Mouse (Mus musculus) heart, postnatal 25 days (tissue): Measurements from ENCODE around the gene Psmd12. TPM values are rescaled to one million over a fixed set of nuclear protein-coding genes. Genes with fewer than 3 reads are reported as not detected.
"Not testable (repeated sequence)": the region's sequence is repeated elsewhere in the genome, so short reads cannot be mapped to it uniquely, and the experiment has no call there.

ENCODE experiments used
- DNase-seq: peaks from one replicate; pipeline ENCODE4 v3.0.0; 2022; ENCODE audit warnings: low spot score
- intact Hi-C: fragments of 180-260 bp; cut with DNase I; formaldehyde crosslinking; loops from one replicate; pipeline ENCODE4 v1.15.1; 2025
- total RNA-seq, 2 experiments: library from RNA; stranded (reverse); gene quantifications; 2 replicates each; pipeline ENCODE4 v1.2.3; 2021

The Psmd12 gene
- total RNA-seq, 2 experiments from 2014 or later, result 84.7 to 87.4 TPM

DNA sequence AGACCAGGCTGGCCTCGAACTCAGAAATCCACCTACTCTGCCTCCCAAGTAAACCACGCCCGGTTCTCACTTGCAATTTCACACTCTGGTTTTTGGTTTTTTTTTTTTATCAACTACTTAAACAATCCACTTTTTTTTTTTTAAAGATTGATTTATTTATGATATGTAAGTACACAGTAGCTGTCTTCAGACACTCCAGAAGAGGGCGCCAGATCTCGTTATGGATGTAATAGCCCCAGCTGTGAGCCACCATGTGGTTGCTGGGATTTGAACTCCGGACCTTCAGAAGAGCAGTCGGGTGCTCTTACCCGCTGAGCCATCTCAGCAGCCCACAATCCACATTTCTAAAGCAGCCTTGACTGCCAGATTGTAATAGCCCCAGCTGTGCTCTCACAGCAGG lies 23.5 kb downstream of the Psmd12 start:
- intact Hi-C loops, result no loop called here
- DNase-seq, result no peak

DNA sequence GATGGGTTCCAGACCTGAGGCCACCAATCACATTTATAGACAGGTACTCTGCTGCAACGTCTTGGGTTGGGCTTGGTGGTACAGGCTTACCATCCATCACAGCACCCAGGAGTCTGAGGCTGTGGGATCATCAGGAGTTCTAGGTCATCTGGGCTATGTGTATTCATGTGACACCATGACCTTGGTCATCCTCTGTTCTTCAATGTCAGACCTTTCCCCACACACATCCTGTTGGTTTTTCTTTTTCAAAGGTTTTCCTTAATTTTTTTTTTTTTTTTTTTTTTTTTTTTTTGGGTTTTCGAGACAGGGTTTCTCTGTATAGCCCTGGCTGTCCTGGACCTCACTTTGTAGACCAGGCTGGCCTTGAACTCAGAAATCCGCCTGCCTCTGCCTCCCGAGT lies 25.1 kb downstream of the Psmd12 start:
- intact Hi-C loops, DNase-seq: not testable (repeated sequence)

DNA sequence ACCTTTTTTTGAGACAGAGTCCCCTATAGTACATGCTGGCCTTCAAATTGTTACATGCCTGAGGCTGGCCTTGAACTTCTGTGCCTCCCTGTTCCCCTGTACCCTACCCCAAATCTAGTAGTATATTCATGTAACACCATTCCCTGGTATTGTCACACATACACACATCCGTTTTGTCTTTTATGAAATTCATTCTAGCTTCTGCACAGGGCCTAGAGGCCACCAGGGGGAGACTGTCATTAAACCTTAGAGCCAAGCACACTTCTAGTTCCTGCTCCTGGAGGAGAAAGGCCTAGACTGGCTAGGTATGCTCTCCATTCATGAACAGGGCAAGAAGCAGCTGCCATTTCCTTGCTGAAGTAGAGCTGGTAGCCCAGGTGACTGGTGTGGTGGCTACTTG lies 27.0 kb downstream of the Psmd12 start:
- intact Hi-C loops, result no loop called here
- DNase-seq, result no peak

DNA sequence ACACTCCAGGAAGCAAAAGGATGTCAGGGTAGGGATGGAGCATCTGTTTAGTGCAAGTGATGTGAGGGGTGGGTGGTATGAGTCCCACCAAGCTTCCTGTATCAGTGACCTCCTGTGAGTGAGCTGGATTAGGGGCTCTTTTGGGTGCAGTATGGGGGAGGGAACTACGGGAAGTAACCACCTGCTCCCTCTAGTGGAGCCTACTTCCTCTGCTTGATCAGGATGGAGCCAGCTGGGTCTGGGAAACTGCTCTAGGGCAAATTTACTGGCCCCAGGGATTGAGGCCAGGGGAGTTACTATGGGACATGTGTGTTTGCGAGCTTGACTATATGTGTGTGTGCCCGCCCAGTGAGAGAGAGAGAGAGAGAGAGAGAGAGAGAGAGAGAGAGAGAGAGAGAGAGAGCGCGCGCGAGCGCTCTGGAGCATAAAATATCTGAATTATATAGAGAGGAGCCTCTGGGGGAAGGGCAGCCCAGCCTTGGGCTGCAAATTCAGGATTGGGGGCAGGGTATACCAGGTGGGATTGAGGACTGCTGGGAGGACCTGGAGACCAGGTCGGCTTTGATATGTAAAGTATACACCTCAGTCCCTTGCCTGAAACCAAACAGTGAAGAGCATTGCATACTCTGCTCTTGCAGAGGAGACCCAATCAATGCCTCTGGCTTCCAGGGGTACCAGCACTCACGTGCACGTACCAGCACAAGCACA lies 30.5 kb downstream of the Psmd12 start:
- DNase-seq, result no peak
- intact Hi-C loops, result loop anchor here (2.0 to 5.0 kb wide), 4 partner anchors 38 to 343 kb away; partner anchors contain the start of gene Helz

DNA sequence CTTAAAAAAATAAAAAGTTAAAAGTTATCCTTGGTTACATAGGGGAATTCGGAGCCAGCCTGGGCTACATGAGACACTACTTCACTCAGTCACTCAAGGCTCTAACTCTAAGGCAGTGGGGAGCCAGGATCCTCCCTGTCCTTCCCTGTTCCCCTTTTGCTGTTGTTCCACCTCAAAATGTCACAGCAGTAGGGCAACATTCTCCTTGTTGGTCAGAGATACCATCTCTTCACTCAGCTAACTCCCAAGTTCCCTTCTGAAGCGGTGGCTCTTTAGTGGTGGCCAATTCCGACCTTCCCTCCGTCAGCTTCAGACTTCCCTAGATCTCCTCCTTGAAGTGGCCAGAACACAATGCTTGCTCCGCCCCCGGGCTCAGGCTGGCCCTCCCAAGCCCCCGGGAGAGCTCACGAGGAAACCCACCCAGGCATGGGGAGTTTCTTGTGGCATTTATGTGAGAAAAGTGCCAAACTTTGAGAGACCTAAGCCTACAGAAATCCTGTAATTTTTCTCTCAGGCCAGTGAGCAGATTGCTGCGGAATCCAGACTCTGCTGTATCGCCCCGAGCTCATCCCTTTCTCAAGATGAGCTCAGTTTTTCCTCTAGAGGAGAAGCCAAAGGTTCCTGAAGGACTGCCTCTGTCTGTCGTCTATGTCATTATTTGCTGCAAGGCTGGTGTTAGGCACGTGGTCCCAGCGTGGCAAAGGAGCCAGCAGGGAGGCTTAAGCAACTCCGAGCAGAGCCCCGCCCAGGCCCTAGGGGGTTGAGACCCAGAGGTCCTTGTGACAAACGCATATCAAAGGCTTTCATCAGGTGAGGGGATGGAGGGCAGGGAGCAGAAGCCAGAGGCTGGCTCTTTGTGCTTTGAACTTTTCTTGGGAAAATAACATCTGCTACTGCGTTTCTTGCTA lies 31.3 kb downstream of the Psmd12 start:
- peak; percentile 19 for DNase-seq
- intact Hi-C loops, result loop anchor here (2.0 to 5.0 kb wide), 4 partner anchors 37 to 342 kb away; partner anchors contain the start of gene Helz

DNA sequence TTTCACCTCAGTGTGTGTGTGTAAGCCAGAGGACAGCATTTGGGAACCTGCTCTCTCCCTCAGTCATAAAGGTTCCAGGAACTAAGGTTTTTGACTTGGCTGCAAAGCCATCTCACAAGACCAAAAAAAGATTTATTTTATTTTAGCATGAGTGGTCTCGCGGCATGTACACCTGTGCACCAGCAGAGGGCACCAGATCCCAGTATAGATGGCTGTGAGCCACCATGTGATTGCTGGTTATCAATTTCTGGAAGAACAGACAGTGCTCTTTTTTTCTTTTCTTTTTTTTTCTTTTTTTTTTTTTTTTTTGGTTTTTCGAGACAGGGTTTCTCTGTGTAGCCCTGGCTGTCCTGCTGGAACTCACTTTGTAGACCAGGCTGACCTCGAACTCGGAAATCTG lies 32.7 kb downstream of the Psmd12 start:
- intact Hi-C loops, result loop anchor here (2.0 to 5.0 kb wide), 4 partner anchors 35 to 341 kb away; partner anchors contain the start of gene Helz
- peak; percentile 6 for DNase-seq

DNA sequence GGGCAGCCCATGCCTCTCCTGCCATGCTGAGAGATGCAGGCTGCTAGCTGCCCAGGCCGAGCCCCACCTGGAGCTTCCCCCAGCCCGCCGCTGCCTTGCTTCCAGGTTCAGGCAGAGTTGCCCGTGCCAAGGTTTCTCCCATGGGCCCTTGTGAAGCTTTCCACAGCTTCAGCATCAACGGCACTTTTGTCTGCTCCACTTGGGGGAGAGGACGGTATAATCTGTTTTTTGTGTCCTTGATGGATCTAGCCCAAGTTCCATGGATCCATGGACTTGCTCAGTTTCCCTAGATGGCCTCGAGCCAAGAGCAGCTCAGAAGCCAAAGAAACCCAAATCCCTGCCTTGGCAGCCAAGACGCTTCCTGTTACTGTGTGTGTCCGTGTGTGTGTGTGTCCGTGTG lies 33.8 kb downstream of the Psmd12 start:
- no peak for DNase-seq
- intact Hi-C loops, result loop anchor here (5.0 kb wide), 3 partner anchors 34 to 104 kb away; partner anchors contain the start of gene Helz

DNA sequence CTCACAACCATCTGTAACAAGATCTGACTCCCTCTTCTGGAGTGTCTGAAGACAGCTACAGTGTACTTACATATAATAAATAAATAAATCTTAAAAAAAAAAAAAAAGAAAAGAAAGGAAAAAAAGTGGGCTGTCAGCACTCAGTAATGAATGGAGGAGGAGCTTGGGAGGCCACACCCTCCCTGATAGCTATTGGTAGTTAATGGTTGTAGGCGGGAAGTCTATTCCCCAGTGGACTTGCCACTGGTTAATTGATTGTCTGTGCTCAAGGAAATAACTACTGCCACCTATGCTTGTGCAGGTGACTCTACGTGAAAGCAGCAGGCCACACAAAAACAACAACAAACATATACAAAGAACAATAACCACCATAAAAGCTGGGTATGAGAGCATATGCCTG lies 37.1 kb downstream of the Psmd12 start:
- intact Hi-C loops, result no loop called here
- DNase-seq, result no peak

DNA sequence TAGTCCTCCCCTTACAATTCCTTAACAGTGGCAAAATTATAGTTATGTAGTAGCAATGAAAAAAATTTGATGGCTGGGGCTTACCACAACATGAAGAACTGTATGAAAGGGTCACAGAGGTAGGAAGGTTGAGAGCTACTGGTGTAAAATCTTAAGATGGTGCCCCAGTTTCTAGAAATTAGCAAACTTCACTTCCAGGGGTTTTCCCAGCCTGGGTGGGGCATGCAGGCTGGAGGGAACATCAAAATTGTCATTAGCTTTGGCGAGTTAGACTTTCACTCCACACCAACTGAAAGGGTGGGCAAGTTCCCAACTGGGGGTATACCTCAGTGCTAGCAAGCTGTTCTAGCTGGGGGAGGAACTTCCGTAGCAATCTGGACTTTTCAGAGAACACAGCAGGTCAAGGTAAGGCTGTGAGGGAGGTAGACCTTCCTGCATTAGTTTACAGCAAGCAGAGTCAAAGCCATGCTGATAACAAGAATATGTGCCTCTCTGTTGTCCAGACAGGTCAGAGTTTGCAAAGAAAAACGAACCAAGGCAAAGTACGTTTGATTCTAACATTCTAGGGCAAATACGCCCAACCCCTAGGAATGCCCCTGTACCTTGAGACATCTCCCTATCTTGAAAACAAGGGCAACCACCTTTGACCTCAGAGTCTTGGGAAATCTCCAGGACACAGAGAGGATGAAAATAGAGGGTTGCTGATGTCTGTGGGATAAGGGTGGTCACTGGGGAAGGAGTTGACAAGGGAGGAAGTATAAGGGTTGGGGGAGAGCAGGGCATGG lies 39.6 kb downstream of the Psmd12 start:
- intact Hi-C loops, result no loop called here
- DNase-seq, result no peak

DNA sequence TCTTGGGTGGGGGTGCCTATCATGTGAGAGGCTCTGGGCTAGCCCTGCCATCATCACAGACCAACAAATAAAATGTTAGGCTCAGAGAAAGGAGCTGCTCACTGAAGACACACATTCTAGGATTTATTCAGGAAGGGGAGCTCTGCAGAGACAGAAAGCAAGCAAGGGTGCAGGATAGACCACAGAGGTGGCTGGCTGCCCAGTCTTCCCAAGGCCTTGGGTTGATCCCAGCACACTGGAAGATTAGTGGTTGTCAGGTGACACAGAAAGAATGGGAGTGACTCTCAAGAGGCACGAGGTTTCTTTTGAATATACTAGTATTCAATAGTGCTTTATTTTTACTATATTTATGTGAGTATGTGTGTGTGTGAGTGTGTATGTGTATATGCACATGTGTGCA lies 41.9 kb downstream of the Psmd12 start:
- no peak for DNase-seq
- intact Hi-C loops, result no loop called here

DNA sequence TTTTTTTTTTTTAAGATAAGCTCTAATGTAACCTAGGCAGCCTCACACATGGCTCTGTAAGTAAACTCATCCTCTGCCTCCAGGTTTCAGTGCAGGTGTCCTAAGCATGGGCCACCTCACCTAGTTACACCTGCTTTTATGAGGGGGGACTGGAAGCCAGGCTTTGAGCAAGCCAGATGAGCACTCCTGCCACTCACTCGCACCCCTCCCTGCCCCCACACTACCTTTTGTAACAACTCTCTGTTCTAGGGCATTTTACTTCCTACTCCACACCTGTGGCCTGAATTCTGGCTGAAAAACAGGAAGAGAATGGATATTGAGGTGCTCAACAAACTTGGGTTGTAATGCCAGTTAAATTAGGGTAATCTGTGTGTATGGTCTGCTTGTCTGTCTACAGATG lies 45.7 kb downstream of the Psmd12 start:
- intact Hi-C loops, result no loop called here
- no peak for DNase-seq

DNA sequence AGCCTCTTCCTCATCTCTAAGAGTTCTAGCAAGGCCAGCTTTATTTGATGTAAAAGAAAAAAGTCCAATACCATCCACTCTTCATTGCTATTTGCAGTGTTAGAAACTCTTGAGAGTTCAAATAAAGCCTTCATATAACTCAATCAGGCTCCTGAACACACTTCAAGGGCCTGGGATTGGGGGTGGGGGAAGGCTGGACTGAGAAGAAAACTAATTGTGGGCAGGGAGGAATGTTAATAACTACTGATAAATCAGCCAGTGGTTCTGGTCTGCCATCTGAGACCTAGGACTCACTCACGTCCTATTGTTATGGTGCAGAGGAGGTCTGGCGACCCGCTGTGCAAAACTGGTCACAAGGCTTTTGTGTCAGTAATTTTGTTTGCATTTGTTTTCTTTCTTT lies 48.3 kb downstream of the Psmd12 start:
- no peak for DNase-seq
- intact Hi-C loops, result no loop called here

DNA sequence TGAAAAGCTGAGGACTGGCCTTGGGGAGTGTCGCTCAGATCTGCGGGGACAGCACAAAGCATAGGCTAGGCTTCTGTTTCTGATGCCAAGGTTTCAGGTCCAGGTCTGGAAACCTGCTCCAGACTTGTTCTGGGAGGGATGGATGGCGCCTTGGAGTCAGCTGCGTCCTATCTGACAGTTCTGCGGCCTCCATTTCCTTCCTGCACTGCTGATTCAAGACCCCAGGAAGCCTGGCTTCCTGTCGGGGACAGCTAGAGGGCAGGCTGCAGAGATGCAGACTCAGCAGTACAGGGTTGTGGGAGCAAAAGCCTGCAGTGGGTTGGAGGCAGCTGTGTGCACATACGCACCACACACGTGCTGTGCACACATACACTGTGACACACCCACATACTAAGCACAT lies 50.0 kb downstream of the Psmd12 start:
- DNase-seq, result no peak
- intact Hi-C loops, result no loop called here

DNA sequence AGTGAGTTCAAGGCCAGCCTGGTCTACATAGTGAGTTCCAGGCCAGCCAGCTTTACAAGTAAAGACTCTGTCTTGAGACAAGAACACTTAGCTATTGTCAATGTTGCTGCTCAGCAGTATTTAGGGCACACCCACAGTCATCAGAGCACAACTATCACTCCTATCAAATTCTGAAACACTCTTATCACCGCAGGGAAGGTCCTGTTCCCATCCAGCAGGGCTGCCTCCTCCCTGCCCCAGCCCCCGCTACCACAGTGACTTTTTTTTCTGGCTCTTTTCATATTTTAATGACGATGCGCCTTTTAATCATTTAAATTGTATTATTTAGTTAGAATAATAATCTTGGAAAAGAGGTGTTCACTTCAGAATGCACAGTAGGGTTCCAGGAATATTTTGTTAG lies 52.2 kb downstream of the Psmd12 start:
- intact Hi-C loops, result no loop called here
- DNase-seq, result no peak

DNA sequence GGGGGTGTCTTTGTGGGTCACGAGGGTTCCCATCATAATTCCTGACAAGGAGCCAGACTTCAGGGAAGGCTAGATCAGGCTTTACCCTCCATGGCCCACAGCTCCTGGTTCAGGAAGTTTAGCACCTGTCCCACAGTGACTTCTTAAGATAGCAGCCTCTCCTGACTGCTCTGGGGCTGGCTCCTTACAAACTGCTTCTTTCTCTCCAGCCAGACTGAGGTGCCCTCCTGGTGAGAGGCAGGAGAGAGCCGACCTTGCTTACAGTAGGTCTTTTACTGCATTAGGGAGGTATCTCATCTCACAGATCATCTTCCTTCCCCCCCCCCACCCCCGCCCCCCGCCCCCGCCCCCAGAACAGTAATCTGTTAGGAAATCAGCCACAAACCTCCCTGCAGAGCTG lies 53.0 kb downstream of the Psmd12 start:
- no peak for DNase-seq
- intact Hi-C loops, result no loop called here

DNA sequence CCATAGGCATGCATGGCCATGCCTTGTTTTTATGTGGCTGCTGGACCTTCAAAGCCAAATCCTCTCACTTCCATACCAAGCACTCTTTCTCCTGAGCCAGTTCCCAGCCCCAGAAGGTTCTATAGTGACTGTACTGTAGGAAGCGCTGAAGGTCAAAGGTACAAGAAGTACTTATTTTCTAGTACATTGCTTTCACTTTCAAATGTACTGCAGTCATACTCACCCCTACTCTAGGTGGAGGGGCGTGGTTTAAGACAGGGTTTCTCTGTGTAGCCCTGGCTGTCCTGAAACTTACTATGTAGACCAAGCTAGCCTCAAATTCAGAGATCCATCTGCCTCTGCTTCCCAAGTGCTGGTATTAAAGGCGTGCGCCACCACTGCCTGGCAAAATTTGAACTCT lies 59.7 kb downstream of the Psmd12 start:
- no peak for DNase-seq
- intact Hi-C loops, result no loop called here

DNA sequence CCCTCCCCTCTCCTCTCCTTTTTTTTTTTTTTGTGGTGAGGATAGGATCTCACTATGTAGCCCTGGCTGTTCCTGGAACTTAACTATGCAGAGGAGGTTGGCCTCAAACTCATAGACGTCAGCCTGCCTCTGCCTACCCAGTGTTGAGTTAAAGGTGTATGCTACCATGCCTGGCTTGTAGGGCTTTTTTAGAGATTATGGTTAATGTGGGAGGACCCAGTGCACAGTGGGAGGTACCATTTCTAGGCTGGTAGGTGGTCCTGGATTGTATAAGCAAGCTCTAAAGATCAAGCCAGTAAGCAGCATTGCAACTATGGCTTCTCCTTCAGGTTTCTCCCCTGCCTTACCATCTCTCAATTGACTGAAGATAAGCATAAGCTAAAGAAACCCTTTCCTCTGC lies 61.1 kb downstream of the Psmd12 start:
- no peak for DNase-seq
- intact Hi-C loops, result no loop called here

DNA sequence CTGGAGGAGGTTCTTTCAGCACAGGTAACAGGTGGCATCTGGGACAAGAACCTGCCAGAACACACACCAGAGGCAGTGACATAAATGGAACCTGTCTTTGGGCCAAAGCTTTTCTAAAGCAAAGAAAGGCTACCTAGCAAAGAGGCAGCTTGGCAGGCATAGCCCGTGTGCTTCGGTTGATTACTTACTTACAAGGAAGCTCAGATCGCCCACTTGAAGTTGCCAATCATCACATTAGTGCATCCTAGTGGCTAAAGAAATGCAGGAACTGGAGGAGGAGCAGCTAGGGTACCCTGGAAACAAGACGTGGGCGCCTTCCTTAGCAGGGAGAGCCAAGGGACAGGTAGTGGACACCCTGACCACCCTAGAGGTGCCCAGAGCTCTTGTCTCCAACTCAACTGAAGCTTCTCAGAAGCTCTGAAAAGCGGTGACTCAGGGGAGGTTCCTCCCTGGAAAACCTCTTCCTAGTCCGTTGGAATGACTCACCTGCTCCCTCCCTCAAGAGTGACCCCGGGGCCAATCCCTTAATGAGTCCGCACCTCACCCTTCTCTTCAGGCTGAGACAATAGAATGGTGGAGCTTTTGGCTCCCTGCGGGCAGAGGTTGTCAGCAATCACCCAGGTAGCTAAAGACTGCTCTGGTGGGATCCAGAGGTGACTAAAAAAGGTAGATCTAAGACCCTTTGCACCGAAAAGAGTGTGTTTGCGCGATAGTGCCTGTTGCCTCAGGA lies 66.6 kb downstream of the Psmd12 start:
- no peak for DNase-seq
- intact Hi-C loops, result loop anchor here (5.0 kb wide), 1 partner anchor 34 kb away; no protein-coding TSS in a partner anchor

DNA sequence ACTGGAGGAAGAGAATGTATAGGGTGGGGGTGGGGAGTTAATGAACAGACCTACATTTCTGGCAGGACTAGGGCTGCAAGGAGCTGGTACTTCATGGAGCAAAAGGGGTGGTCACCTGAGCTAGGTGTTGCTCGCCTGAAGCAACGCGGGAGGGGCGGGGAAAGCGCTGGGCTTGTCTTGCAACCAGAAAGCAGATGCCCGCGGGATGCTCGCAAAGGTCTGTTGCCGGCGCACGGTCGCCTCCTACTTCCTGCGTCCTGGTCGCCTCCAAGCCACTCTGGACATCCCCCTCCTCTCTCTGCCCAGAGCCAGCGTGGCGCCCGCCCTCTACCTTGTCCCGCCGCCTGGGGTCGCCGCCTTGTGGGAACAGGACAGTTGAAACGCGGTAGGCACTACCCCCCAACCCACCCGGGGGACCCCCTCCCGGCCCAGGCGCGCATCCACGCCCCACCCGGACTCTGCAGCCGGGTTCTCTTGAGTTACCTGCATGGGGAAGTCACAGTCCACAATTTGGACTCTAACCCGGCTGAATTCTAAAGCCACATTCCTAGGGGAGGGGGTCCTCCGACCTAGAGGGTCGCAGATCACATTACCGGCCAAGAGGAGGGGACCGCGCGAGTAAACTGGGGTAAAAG lies 67.5 kb downstream of the Psmd12 start:
- no peak for DNase-seq
- intact Hi-C loops, result loop anchor here (5.0 kb wide), 1 partner anchor 34 kb away; no protein-coding TSS in a partner anchor
